In the genomic region with DNA sequence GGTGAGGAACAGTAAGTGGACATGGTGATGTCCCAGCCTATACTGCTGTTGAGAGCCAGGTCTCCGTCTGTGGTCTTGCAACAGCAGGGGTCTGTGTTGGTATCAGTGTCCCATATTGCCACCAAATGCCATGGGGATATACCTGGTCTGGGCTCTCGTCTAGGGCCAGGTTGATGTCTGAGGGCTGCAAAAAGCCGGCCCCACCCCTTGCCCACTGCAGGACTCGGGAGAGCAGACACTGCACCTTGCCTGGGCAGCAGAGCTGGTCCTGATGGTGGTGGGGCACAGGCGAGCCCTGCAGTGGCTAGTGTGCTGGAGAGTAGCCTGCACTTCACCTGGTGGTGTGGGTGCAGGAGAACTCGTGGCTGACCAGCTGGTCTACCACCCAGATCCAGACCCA, we compare ENCODE assay signal across 17 mouse cellular contexts.
"Had no signal": no experiment of that assay in that cellular context is flagged by ENCODE, and none has a peak within 500 bp of the region (broad histone marks: within the 10 kb centered on the region; RNA-seq: fewer than 3 reads in every experiment).

No protein-coding gene starts in this region.

- H3K27ac ChIP-seq: kidney, postnatal 0 days; layer of hippocampus, adult 2 months; limb, embryonic 10.5 days; limb, embryonic 13.5 days; liver, embryonic 14.5 days; macrophage; midbrain, embryonic 15.5 days; neural tube, embryonic 12.5 days; neural tube, embryonic 15.5 days had no signal

- H3K27me3 ChIP-seq: limb, embryonic 13.5 days; midbrain, embryonic 15.5 days; neural tube, embryonic 12.5 days; neural tube, embryonic 15.5 days had no signal

- H3K36me3 ChIP-seq: limb, embryonic 10.5 days; limb, embryonic 13.5 days; midbrain, embryonic 15.5 days; neural tube, embryonic 12.5 days; neural tube, embryonic 15.5 days had no signal

- DNase-seq: kidney, postnatal 25 days; layer of hippocampus, adult 9-11 months; liver, postnatal 0 days; lung, embryonic 14.5 days; thymus, postnatal 25 days had no signal

- H3K9ac ChIP-seq: limb, embryonic 13.5 days; liver, embryonic 14.5 days; liver, postnatal 0 days; lung, embryonic 14.5 days; midbrain, embryonic 15.5 days; neural tube, embryonic 12.5 days; neural tube, embryonic 15.5 days had no signal

- H3K4me2 ChIP-seq: limb, embryonic 13.5 days; lung, embryonic 14.5 days; midbrain, embryonic 11.5 days; midbrain, embryonic 15.5 days; neural tube, embryonic 12.5 days; neural tube, embryonic 15.5 days had no signal

- H3K9me3 ChIP-seq: limb, embryonic 10.5 days; limb, embryonic 13.5 days; midbrain, embryonic 15.5 days; neural tube, embryonic 12.5 days; neural tube, embryonic 15.5 days had no signal

- H3K4me1 ChIP-seq: limb, embryonic 10.5 days; limb, embryonic 13.5 days; midbrain, embryonic 15.5 days; neural tube, embryonic 12.5 days; neural tube, embryonic 15.5 days had no signal

- H3K4me3 ChIP-seq: layer of hippocampus, adult 2 months; limb, embryonic 10.5 days; limb, embryonic 13.5 days; midbrain, embryonic 15.5 days; neural tube, embryonic 12.5 days; neural tube, embryonic 15.5 days had no signal

- ATAC-seq: intestine, postnatal 0 days; liver, postnatal 0 days; lung, postnatal 0 days; midbrain, embryonic 15.5 days had no signal
